Mouse (Mus musculus) liver (tissue): Measurements from ENCODE around the gene Ampd3.

Experiments
- DNase-seq: peaks from one replicate; pipeline ENCODE4 v3.0.0-alpha.2; 2020; ENCODE audit warnings: mixed read lengths

Gene Ampd3

GRCm38 (mm10) chr7:110772343-110772742 is 4.3 kb downstream of the Ampd3 start:
- no peak for DNase-seq

- peak; percentile 84 for DNase-seq
Measured at GRCm38 (mm10) chr7:110773204-110774002, 5.4 kb downstream of the Ampd3 start.

- DNase-seq, result peak; percentile 62
Measured at GRCm38 (mm10) chr7:110774077-110774476, 6.1 kb downstream of the Ampd3 start.

GRCm38 (mm10) chr7:110774674-110775073 is 6.7 kb downstream of the Ampd3 start:
- peak; percentile 89 for DNase-seq

GRCm38 (mm10) chr7:110777146-110778001 is 9.4 kb downstream of the Ampd3 start:
- peak; percentile 32 for DNase-seq

- peak; percentile 52 for DNase-seq
Measured at GRCm38 (mm10) chr7:110778933-110779332, 10.9 kb downstream of the Ampd3 start.

- no peak for DNase-seq
Measured at GRCm38 (mm10) chr7:110779605-110780111, 11.7 kb downstream of the Ampd3 start.

GRCm38 (mm10) chr7:110780520-110780919 is 12.5 kb downstream of the Ampd3 start:
- DNase-seq, result no peak

GRCm38 (mm10) chr7:110781231-110781711 is 13.3 kb downstream of the Ampd3 start:
- DNase-seq, result peak; percentile 90

- peak; percentile 53 for DNase-seq
Measured at GRCm38 (mm10) chr7:110782135-110782534, 14.1 kb downstream of the Ampd3 start.

GRCm38 (mm10) chr7:110782845-110783478 is 15.0 kb downstream of the Ampd3 start:
- no peak for DNase-seq

GRCm38 (mm10) chr7:110784965-110785364 is 17.0 kb downstream of the Ampd3 start:
- DNase-seq, result no peak

- no peak for DNase-seq
Measured at GRCm38 (mm10) chr7:110785741-110786146, 17.7 kb downstream of the Ampd3 start.

- no peak for DNase-seq
Measured at GRCm38 (mm10) chr7:110787310-110787709, 19.3 kb downstream of the Ampd3 start.

GRCm38 (mm10) chr7:110790878-110791277 is 22.9 kb downstream of the Ampd3 start:
- DNase-seq, result no peak

- DNase-seq, result no peak
Measured at GRCm38 (mm10) chr7:110792201-110792600, 24.2 kb downstream of the Ampd3 start.

- DNase-seq, result no peak
Measured at GRCm38 (mm10) chr7:110792834-110793233, 24.8 kb downstream of the Ampd3 start.

- DNase-seq, result no peak
Measured at GRCm38 (mm10) chr7:110794722-110795121, 26.7 kb downstream of the Ampd3 start.

- DNase-seq, result peak; percentile 38
Measured at GRCm38 (mm10) chr7:110796367-110797051, 28.5 kb downstream of the Ampd3 start.

GRCm38 (mm10) chr7:110797722-110798409 is 29.9 kb downstream of the Ampd3 start:
- no peak for DNase-seq

GRCm38 (mm10) chr7:110801028-110801427 is 33.0 kb downstream of the Ampd3 start:
- peak; percentile 83 for DNase-seq

- DNase-seq, result no peak
Measured at GRCm38 (mm10) chr7:110803131-110803530, 35.1 kb downstream of the Ampd3 start.
